ENCODE assay signal across 10 mouse cellular contexts in the genomic region with DNA sequence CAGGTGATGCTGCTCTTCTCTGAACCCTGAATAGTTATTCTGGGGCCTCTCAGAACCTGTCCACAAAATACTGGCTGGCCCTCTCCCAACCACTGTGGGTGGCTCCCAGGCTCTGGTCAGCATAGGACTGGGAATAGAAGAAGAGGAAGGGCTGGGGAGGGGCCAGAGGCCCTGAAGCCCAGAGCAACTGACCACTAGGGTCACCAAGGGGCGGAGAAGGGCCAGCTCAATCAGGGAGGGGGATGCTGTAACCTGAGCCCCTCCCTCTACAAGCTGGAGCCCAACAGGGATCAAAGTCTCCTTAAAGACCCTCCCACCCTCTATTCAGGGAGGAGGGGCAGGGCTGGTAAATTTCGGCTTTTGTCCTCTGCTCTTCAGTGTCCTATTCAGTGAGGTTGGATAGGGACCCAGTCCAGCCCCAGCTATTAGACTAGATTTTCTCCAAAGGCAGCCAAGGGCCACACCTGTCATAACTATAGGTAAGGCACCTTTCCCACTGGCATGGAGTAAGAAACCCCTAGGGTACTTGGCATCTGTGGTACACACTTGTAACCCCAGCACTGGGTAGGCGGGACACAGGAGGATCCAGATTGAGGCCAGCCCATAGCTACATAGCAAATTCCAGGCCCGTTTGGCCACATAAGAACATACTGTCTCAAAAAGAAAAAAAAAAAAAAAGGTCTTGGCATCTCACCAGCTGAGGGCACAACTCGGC. TPM values are rescaled to one million over a fixed set of nuclear protein-coding genes. Genes with fewer than 3 reads are reported as not detected.
DNase-seq lines count a peak whose midpoint lies in the region; ATAC-seq and TF ChIP-seq lines count a peak whose summit lies in the region.
"Had no signal": no experiment of that assay in that cellular context is flagged by ENCODE, and none has a peak within 500 bp of the region (broad histone marks: within the 10 kb centered on the region; RNA-seq: fewer than 3 reads in every experiment).

Gene Wfikkn1, minus strand, starts transcription at position 663 of the 715 bp plus-strand sequence.

- TF ChIP-seq EP300 in MEL (IDR thresholded peaks at IDR 0.05; ENCODE audit: low read depth in 1 of 2, low read length in 2 of 2): no peak

- no peaks in the 10 kb centered on the region for H3K27me3 ChIP-seq in MEL (ENCODE audit: control insufficient read depth in 1 of 2, insufficient read depth in 2 of 2, low read length in 2 of 2)
- H3K27me3 ChIP-seq in hindbrain, embryonic 11.5 days (ENCODE audit: control insufficient read depth, insufficient read depth, low read length): no peaks in the 10 kb centered on the region
- H3K27me3 ChIP-seq in midbrain, embryonic 11.5 days (ENCODE audit: control insufficient read depth, insufficient read depth, low read length): no peaks in the 10 kb centered on the region

- ATAC-seq in hindbrain, embryonic 11.5 days (ENCODE audit: low FRiP score): no peak
- no peak for ATAC-seq in midbrain, embryonic 11.5 days (ENCODE audit: low FRiP score)
- ATAC-seq: activated CD4-positive, CD25-positive, alpha-beta regulatory T cell, adult 4 months had no signal

- peaks cover 0 to 7% of the 10 kb centered on the region in 2 experiments; a peak in 2 of 4 replicates for H3K36me3 ChIP-seq in MEL (ENCODE audit: control insufficient read depth in 1 of 2, insufficient read depth in 2 of 2, low read length in 2 of 2)
- H3K36me3 ChIP-seq in hindbrain, embryonic 11.5 days (ENCODE audit: control insufficient read depth, insufficient read depth, low read length): no peaks in the 10 kb centered on the region
- no peaks in the 10 kb centered on the region for H3K36me3 ChIP-seq in midbrain, embryonic 11.5 days (ENCODE audit: control insufficient read depth, insufficient read depth, low read length)

- no peak within 1 kb of the TSS for H3K9ac ChIP-seq in MEL (ENCODE audit: control insufficient read depth, low read depth, low read length, poor library complexity, severe bottlenecking)
- peak within 1 kb of the TSS; percentile 40 for H3K9ac ChIP-seq in hindbrain, embryonic 11.5 days (ENCODE audit: low read depth, low read length)
- peak within 1 kb of the TSS; percentile 33 for H3K9ac ChIP-seq in midbrain, embryonic 11.5 days (ENCODE audit: low read length)

- no peak within 1 kb of the TSS for H3K27ac ChIP-seq in MEL (ENCODE audit: control insufficient read depth, low read depth, low read length)
- H3K27ac ChIP-seq in hindbrain, embryonic 11.5 days (ENCODE audit: low read depth, low read length): peak within 1 kb of the TSS; percentile 89
- H3K27ac ChIP-seq in midbrain, embryonic 11.5 days (ENCODE audit: low read depth, low read length): peak within 1 kb of the TSS; percentile 72

- WGBS in hindbrain, embryonic 11.5 days: 20% methylated on average over 5 of the region's 5 CpGs
- 20% methylated on average over 5 of the region's 5 CpGs for WGBS in midbrain, embryonic 11.5 days

- no peak within 1 kb of the TSS for H3K4me2 ChIP-seq in hindbrain, embryonic 11.5 days (replicated peaks; ENCODE audit: low read depth, low read length)
- H3K4me2 ChIP-seq in midbrain, embryonic 11.5 days: 0 out of 2 replicates have a peak within 1 kb of the TSS, but pooled peaks have one; percentile 16

- H3K4me1 ChIP-seq in MEL (ENCODE audit: control insufficient read depth in 1 of 2, insufficient read depth in 2 of 2, low read length in 2 of 2): peaks cover 0 to 14% of the 10 kb centered on the region in 2 experiments; a peak in 2 of 4 replicates
- peaks cover 21% of the 10 kb centered on the region for H3K4me1 ChIP-seq in hindbrain, embryonic 11.5 days (replicated peaks; ENCODE audit: control insufficient read depth, insufficient read depth, low read length)
- peaks cover 40% of the 10 kb centered on the region for H3K4me1 ChIP-seq in midbrain, embryonic 11.5 days (ENCODE audit: control insufficient read depth, insufficient read depth, low read length)

- TF ChIP-seq RAD21 in MEL (IDR thresholded peaks at IDR 0.05; ENCODE audit: low read depth, low read length): no peak

- no peak within 1 kb of the TSS for H3K4me3 ChIP-seq in MEL (ENCODE audit: control insufficient read depth in 1 of 2, insufficient read depth in 1 of 2, low read depth in 2 of 2, low read length in 2 of 2)
- H3K4me3 ChIP-seq in hindbrain, embryonic 11.5 days (ENCODE audit: low read depth, low read length): no peak within 1 kb of the TSS
- no peak within 1 kb of the TSS for H3K4me3 ChIP-seq in midbrain, embryonic 11.5 days (ENCODE audit: low read depth, low read length)
- H3K4me3 ChIP-seq: myocyte had no signal

- no peak for TF ChIP-seq CTCF in MEL (IDR thresholded peaks at IDR 0.05 in 2 of 3, conservative IDR thresholded peaks at IDR 0.05 in 1 of 3; ENCODE audit: control insufficient read depth in 1 of 3, insufficient read depth in 1 of 3, low read depth in 2 of 3, low read length in 3 of 3, poor library complexity in 1 of 3, severe bottlenecking in 1 of 3)

- DNase-seq in cerebellum, adult 9-11 months: peak; percentile 62
- DNase-seq in cerebellum, postnatal 25 days: no peak
- DNase-seq in MEL (ENCODE audit: low read depth, low spot score): no peak
- DNase-seq in hindbrain, embryonic 11.5 days (ENCODE audit: low spot score): no peak
- peak; percentile 88 for DNase-seq in midbrain, embryonic 11.5 days (ENCODE audit: low spot score, missing footprints)
- DNase-seq in spleen, postnatal 36 days (ENCODE audit: low spot score in 2 of 2): no peak
- no peak for DNase-seq in retina, postnatal 1 day
- DNase-seq in natural killer cell, adult 2 months (ENCODE audit: low spot score in 2 of 2): no peak

- no peak for TF ChIP-seq POLR2A in MEL (IDR thresholded peaks at IDR 0.05; ENCODE audit: control insufficient read depth in 1 of 2, insufficient read depth in 1 of 2, low read depth in 1 of 2, low read length in 2 of 2, poor library complexity in 1 of 2)

- H3K79me2 ChIP-seq in MEL (ENCODE audit: control insufficient read depth, insufficient read depth, low read length, poor library complexity): peaks cover 6% of the 10 kb centered on the region; the same call in 1 of the 2 replicates

- no peaks in the 10 kb centered on the region for H3K9me3 ChIP-seq in MEL (replicated peaks; ENCODE audit: insufficient read depth, low read length)
- H3K9me3 ChIP-seq in hindbrain, embryonic 11.5 days (ENCODE audit: control insufficient read depth, low read length): no peaks in the 10 kb centered on the region
- H3K9me3 ChIP-seq in midbrain, embryonic 11.5 days (ENCODE audit: control insufficient read depth, low read length): no peaks in the 10 kb centered on the region

TF ChIP-seq in MEL, 35 proteins besides CTCF, POLR2A, EP300 and RAD21:
- TF ChIP-seq ZKSCAN1 (IDR thresholded peaks at IDR 0.05; ENCODE audit: low read depth, low read length) (no peak), RCOR1 (IDR thresholded peaks at IDR 0.05; ENCODE audit: low read depth, low read length) (no peak), UBTF (IDR thresholded peaks at IDR 0.05; ENCODE audit: borderline replicate concordance, insufficient read depth, low read depth, low read length) (no peak), KAT2A (conservative IDR thresholded peaks at IDR 0.05; ENCODE audit: low read depth, low read length) (no peak), ZNF384 (IDR thresholded peaks at IDR 0.05; ENCODE audit: low read depth, low read length) (peak; percentile 44; the same call in 1 of the 2 replicates)
TF ChIP-seq in MEL: peak in this region for 1.

RNA-seq across cellular contexts. Expression of gene Wfikkn1, which starts in this region (rescaled TPM):
- total RNA-seq in MEL (2012; rRNA removed): 0.13 and 0.19 TPM in 2 replicates
- under 1 TPM in 1 of 2 experiments, not detected in 1; 0.53 TPM for polyA plus RNA-seq in MEL (2012; ENCODE audit: insufficient read depth in 1 of 2, insufficient read length in 2 of 2, low read depth in 1 of 2, low replicate concordance in 2 of 2, missing spikeins in 1 of 2)
- 0.71 and 1.3 TPM in 2 replicates for polyA plus RNA-seq in hindbrain, embryonic 11.5 days (2014; fragmentation: Nextera tagmentation; extraction: Ambion mirVana)
- polyA plus RNA-seq in midbrain, embryonic 11.5 days (2014; fragmentation: Nextera tagmentation; extraction: Ambion mirVana): 0.91 and 1.1 TPM in 2 replicates

Comparison
In these comparisons a context has a peak if more than half of its experiments do, and no peak if none do; other contexts are left out.
1. DNase-seq: peak in cerebellum, adult 9-11 months (single experiment) and midbrain, embryonic 11.5 days (single experiment); none in cerebellum, postnatal 25 days (0 of 2), MEL (single experiment), hindbrain, embryonic 11.5 days (single experiment), spleen, postnatal 36 days (0 of 2), retina, postnatal 1 day (single experiment) and natural killer cell, adult 2 months (0 of 2).